Mouse (Mus musculus) olfactory bulb, adult 2 months (tissue): ENCODE measurements around the gene Sufu.

Experiments
- CTCF ChIP-seq: fragments of 200-500 bp; IDR thresholded peaks from 2 replicates; pipeline ENCODE4 v1.5.1; 2012; ENCODE audit warnings: low read depth, mild to moderate bottlenecking, low read length, moderate library complexity; ENCODE audit not compliant: insufficient read depth
- POLR2A ChIP-seq: fragments of 200-500 bp; IDR thresholded peaks from 2 replicates; pipeline ENCODE4 v1.6.1; 2012; ENCODE audit warnings: mild to moderate bottlenecking, low read depth, low read length, moderate library complexity; ENCODE audit not compliant: insufficient read depth

- no peak for TF ChIP-seq CTCF
- TF ChIP-seq POLR2A = no peak
These were observed 134.7 kb downstream of the Sufu start for GRCm38 (mm10) chr19:46531071-46532030.
